Mouse (Mus musculus) MEL (cell line): ENCODE measurements around the gene Axdnd1.

Source experiments
- CTCF ChIP-seq, 3 experiments: IDR thresholded peaks in 2 of 3; conservative IDR thresholded peaks in 1 of 3; 2 replicates each; pipeline ENCODE4 v1.5.1; 2011 to 2012; ENCODE audit warnings: low read length in 3 of 3, low read depth in 2 of 3, mild to moderate bottlenecking in 2 of 3, improper control_type of control experiment in 1 of 3, inconsistent platforms in 1 of 3, mixed read lengths in 1 of 3, moderate library complexity in 1 of 3; ENCODE audit not compliant: control insufficient read depth in 1 of 3, insufficient read depth in 1 of 3, poor library complexity in 1 of 3, severe bottlenecking in 1 of 3
- EP300 ChIP-seq, 2 experiments: IDR thresholded peaks; 2 replicates each; pipeline ENCODE4 v1.6.1; 2011; ENCODE audit warnings: improper control_type of control experiment in 2 of 2, low read length in 2 of 2, low read depth in 1 of 2, mild to moderate bottlenecking in 1 of 2
- POLR2AphosphoS5 ChIP-seq: IDR thresholded peaks from 2 replicates; pipeline ENCODE4 v1.6.1; 2012; ENCODE audit warnings: low read depth, borderline replicate concordance, mild to moderate bottlenecking, inconsistent platforms, low read length, moderate library complexity, mixed read lengths
- SIN3A ChIP-seq: IDR thresholded peaks from 2 replicates; pipeline ENCODE4 v1.6.1; 2012; ENCODE audit warnings: low read length, improper control_type of control experiment, inconsistent platforms

DNA sequence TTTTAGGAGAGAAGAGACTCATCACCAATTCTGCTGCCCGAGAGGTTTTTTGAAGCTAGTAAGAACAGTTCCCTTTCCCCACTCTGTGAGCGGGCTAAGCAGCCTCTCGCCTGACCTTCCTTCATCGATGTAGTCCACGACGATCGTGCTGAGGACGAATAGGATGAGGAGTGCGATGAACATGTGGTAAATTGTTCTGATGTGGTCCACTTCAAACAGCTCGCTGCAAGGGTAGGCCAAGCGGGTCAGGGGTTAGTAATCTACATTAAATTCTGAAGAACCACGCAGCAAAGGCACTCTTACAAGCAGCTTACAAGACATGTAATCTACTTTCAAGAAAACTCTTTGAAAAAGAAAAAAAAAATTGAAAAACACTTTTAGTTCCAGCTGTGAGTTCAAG is 21.3 kb upstream of the Axdnd1 start:
- TF ChIP-seq EP300 (IDR thresholded peaks at IDR 0.05; ENCODE audit: low read depth in 1 of 2, low read length in 2 of 2) (no peak), POLR2AphosphoS5 (no peak), CTCF (IDR thresholded peaks at IDR 0.05 in 2 of 3, conservative IDR thresholded peaks at IDR 0.05 in 1 of 3; ENCODE audit: control insufficient read depth in 1 of 3, insufficient read depth in 1 of 3, low read depth in 2 of 3, low read length in 3 of 3, poor library complexity in 1 of 3, severe bottlenecking in 1 of 3) (no peak), SIN3A (no peak)
